Mouse (Mus musculus): Measurements from ENCODE around the gene Mcoln3. TPM values are rescaled to one million over a fixed set of nuclear protein-coding genes. Genes with fewer than 3 reads are reported as not detected.
A peak's percentile ranks its signal among the peaks of the same experiment; 100 is the strongest.

Gene Mcoln3
- polyA plus RNA-seq, 1 experiment from 2014 or later: 137 TPM

DNA sequence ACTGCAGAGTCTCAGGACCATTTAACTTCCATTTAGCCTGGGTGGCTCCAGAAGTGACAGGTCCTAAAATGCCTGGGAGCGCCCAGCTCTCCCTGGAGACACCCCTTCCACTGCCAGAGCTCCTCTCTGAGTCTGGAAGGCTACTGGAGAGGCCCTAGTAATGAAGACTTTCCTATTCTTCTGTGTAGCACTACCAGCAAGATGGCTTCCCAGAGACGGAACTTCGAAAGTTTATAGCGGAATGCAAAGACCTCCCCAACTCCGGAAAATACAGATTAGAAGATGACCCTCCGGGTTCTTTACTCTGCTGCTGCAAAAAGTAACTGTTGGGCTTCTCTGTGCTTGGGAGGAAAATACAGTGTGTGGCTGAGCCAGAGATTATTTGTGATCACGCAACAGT, 23.0 kb downstream of the Mcoln3 start:
- Histone ChIP-seq H3K4me3 (ENCODE audit: low read depth, low read length) (no peak overlapping the region), H3K36me3 (ENCODE audit: control insufficient read depth, insufficient read depth) (0 out of 2 replicates have a peak, but pooled peaks cover 5% of the 10 kb centered on the region), H3K4me2 (replicated peaks; ENCODE audit: low read depth) (no peak overlapping the region), H3K9ac (ENCODE audit: low read depth, low read length) (no peak overlapping the region), H3K27me3 (replicated peaks; ENCODE audit: control insufficient read depth, insufficient read depth, low read length) (no peaks in the 10 kb centered on the region), H3K9me3 (ENCODE audit: control insufficient read depth) (no peaks in the 10 kb centered on the region), H3K27ac (ENCODE audit: low read depth, low read length) (no peak overlapping the region), H3K4me1 (replicated peaks; ENCODE audit: control insufficient read depth, insufficient read depth, low read length) (no peaks in the 10 kb centered on the region)
- WGBS: 94% methylated on average over 7 of the region's 7 CpGs
- ATAC-seq: no peak
- TF ChIP-seq CTCF (IDR thresholded peaks at IDR 0.05; ENCODE audit: low read depth): no peak

- no peak for TF ChIP-seq CTCF (IDR thresholded peaks at IDR 0.05; ENCODE audit: low read depth)
- H3K27ac ChIP-seq (ENCODE audit: low read depth, low read length): no peak overlapping the region
- 87% methylated on average over 7 of the region's 7 CpGs for WGBS
- H3K9me3 ChIP-seq (ENCODE audit: control insufficient read depth): no peaks in the 10 kb centered on the region
- no peaks in the 10 kb centered on the region for H3K27me3 ChIP-seq (replicated peaks; ENCODE audit: control insufficient read depth, insufficient read depth, low read length)
- no peaks in the 10 kb centered on the region for H3K4me1 ChIP-seq (replicated peaks; ENCODE audit: control insufficient read depth, insufficient read depth, low read length)
- no peak overlapping the region for H3K4me2 ChIP-seq (replicated peaks; ENCODE audit: low read depth)
- H3K36me3 ChIP-seq (ENCODE audit: control insufficient read depth, insufficient read depth): 0 out of 2 replicates have a peak, but pooled peaks cover 5% of the 10 kb centered on the region
- H3K9ac ChIP-seq (ENCODE audit: low read depth, low read length): no peak overlapping the region
- ATAC-seq: no peak
- no peak overlapping the region for H3K4me3 ChIP-seq (ENCODE audit: low read depth, low read length)
Observed at GRCm38 (mm10) chr3:146142523-146142922, 25.3 kb downstream of the Mcoln3 start.

DNA sequence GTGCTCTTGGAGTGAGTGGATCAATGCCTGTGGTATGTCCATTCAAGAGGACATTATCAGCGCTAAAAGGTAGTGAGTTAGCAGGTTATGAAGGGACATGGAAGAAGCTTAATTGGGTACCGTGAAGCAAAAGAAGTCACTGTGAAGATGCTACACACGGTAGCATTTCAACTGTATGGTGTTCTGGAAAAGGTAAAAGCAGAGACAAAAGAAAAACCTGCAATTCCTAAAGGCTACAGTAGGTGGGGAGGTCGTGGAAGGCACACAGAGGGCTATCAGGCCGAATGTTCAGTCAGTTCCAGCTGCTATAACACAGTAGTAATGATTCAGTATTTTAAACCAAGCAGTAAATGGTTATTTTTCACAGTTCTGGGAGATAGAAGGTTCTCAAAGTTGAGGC, 28.3 kb downstream of the Mcoln3 start:
- H3K4me3 ChIP-seq (ENCODE audit: low read depth, low read length): no peak overlapping the region
- no peaks in the 10 kb centered on the region for H3K36me3 ChIP-seq (ENCODE audit: control insufficient read depth, insufficient read depth)
- no peak overlapping the region for H3K9ac ChIP-seq (ENCODE audit: low read depth, low read length)
- no peaks in the 10 kb centered on the region for H3K9me3 ChIP-seq (ENCODE audit: control insufficient read depth)
- H3K27ac ChIP-seq (ENCODE audit: low read depth, low read length): no peak overlapping the region
- H3K4me2 ChIP-seq (replicated peaks; ENCODE audit: low read depth): no peak overlapping the region
- no peak for ATAC-seq
- WGBS: 59% methylated on average over 5 of the region's 5 CpGs
- TF ChIP-seq CTCF (IDR thresholded peaks at IDR 0.05; ENCODE audit: low read depth): peak; percentile 66
- no peaks in the 10 kb centered on the region for H3K27me3 ChIP-seq (replicated peaks; ENCODE audit: control insufficient read depth, insufficient read depth, low read length)
- H3K4me1 ChIP-seq (replicated peaks; ENCODE audit: control insufficient read depth, insufficient read depth, low read length): no peaks in the 10 kb centered on the region

GRCm38 (mm10) chr3:146146131-146146530, 28.9 kb downstream of the Mcoln3 start:
- Histone ChIP-seq H3K4me1 (replicated peaks; ENCODE audit: control insufficient read depth, insufficient read depth, low read length) (no peaks in the 10 kb centered on the region), H3K9ac (ENCODE audit: low read depth, low read length) (no peak overlapping the region), H3K4me2 (replicated peaks; ENCODE audit: low read depth) (no peak overlapping the region), H3K27ac (ENCODE audit: low read depth, low read length) (no peak overlapping the region), H3K27me3 (replicated peaks; ENCODE audit: control insufficient read depth, insufficient read depth, low read length) (no peaks in the 10 kb centered on the region), H3K36me3 (ENCODE audit: control insufficient read depth, insufficient read depth) (no peaks in the 10 kb centered on the region), H3K4me3 (ENCODE audit: low read depth, low read length) (no peak overlapping the region), H3K9me3 (ENCODE audit: control insufficient read depth) (no peaks in the 10 kb centered on the region)
- WGBS: 63% methylated on average over 5 of the region's 5 CpGs
- no peak for TF ChIP-seq CTCF (IDR thresholded peaks at IDR 0.05; ENCODE audit: low read depth)
- ATAC-seq: no peak

- Histone ChIP-seq H3K9ac (ENCODE audit: low read depth, low read length) (peak within 1 kb of the TSS; percentile 46), H3K27me3 (replicated peaks; ENCODE audit: control insufficient read depth, insufficient read depth, low read length) (no peaks in the 10 kb centered on the region), H3K4me3 (ENCODE audit: low read depth, low read length) (peak within 1 kb of the TSS; percentile 51), H3K4me1 (replicated peaks; ENCODE audit: control insufficient read depth, insufficient read depth, low read length) (no peaks in the 10 kb centered on the region), H3K27ac (ENCODE audit: low read depth, low read length) (peak within 1 kb of the TSS; percentile 68), H3K9me3 (ENCODE audit: control insufficient read depth) (no peaks in the 10 kb centered on the region), H3K4me2 (replicated peaks; ENCODE audit: low read depth) (peak within 1 kb of the TSS; percentile 91), H3K36me3 (ENCODE audit: control insufficient read depth, insufficient read depth) (no peaks in the 10 kb centered on the region)
- 12% methylated on average over 33 of the region's 34 CpGs for WGBS
- peak; percentile 52; the same call in 1 of the 2 replicates for ATAC-seq
- TF ChIP-seq CTCF (IDR thresholded peaks at IDR 0.05; ENCODE audit: low read depth): no peak
Observed at GRCm38 (mm10) chr3:146149156-146150057, 32.2 kb downstream of the Mcoln3 start, which contains the start of gene Mcoln2. Gene Mcoln2 (plus strand): TSS chr3:146149833.

GRCm38 (mm10) chr3:146150058-146150400, 32.8 kb downstream of the Mcoln3 start:
- H3K4me3 ChIP-seq (ENCODE audit: low read depth, low read length): peak overlapping the region; percentile 51
- no peak for TF ChIP-seq CTCF (IDR thresholded peaks at IDR 0.05; ENCODE audit: low read depth)
- no peaks in the 10 kb centered on the region for H3K4me1 ChIP-seq (replicated peaks; ENCODE audit: control insufficient read depth, insufficient read depth, low read length)
- WGBS: 1% methylated on average over 26 of the region's 26 CpGs
- H3K27ac ChIP-seq (ENCODE audit: low read depth, low read length): peak overlapping the region; percentile 68
- H3K9me3 ChIP-seq (ENCODE audit: control insufficient read depth): no peaks in the 10 kb centered on the region
- peak overlapping the region; percentile 91 for H3K4me2 ChIP-seq (replicated peaks; ENCODE audit: low read depth)
- no peaks in the 10 kb centered on the region for H3K36me3 ChIP-seq (ENCODE audit: control insufficient read depth, insufficient read depth)
- ATAC-seq: peak; percentile 78
- H3K27me3 ChIP-seq (replicated peaks; ENCODE audit: control insufficient read depth, insufficient read depth, low read length): no peaks in the 10 kb centered on the region
- H3K9ac ChIP-seq (ENCODE audit: low read depth, low read length): peak overlapping the region; percentile 46
